Mouse (Mus musculus): Measurements from ENCODE around the gene Nob1.

Gene Nob1

GRCm38 (mm10) chr8:107435962-107436831, 11.3 kb upstream of the Nob1 start, which contains the start of gene Wwp2:
Wwp2 (plus strand) TSS chr8:107436365.
- peak; percentile 72 to 75 for DNase-seq (ENCODE audit: low spot score in 2 of 2)

DNA sequence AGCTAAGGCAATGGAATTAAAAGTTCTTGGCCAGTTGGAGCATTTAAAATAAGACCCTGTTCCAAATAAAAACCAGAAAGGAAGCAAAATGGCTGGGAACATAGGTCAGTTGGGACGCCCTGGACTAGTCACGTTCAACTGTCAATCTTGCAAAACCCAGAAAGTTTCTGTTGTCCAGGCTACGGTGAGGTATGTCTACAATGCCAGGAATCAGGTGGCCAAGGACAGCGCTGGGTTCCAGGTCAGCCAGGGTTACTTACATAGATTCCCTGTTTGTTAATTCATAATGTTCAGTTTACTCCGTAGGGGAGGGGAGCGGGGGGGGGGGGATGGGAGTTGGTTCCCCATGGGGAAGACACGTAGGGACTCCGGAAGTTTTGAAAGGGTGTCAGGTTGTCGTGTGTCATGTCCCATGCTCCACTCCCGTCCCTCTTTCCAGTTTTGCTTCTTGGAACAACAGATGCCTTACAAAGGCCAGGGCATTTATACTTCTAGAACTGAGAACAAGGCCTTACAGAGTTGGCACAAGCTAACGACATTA, 10.6 kb upstream of the Nob1 start:
- DNase-seq (ENCODE audit: low spot score in 2 of 2): no peak

- DNase-seq (ENCODE audit: low spot score in 2 of 2): no peak
Measured at GRCm38 (mm10) chr8:107430821-107431220, 6.0 kb upstream of the Nob1 start.

- no peak for DNase-seq (ENCODE audit: low spot score in 2 of 2)
Measured at GRCm38 (mm10) chr8:107425230-107425597, 363 bp upstream of the Nob1 start.

DNA sequence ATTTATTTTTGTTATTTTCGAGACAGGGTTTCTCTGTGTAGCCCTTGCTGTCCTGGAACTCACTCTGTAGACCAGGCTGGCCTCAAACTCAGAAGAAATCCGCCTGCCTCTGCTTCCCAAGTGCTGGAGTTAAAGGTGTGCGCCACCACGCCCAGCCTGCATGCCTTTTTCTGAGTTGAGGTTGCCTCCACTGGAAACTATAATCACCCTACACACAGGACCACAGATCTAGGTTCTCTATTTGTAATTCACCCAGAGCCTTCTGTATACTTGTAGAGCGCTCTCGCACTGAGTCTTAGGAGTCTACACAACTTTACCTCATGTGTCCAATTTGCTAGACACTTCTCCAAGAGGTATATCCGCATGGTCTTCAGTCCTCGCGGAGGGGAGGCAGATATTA, 675 bp downstream of the Nob1 start:
- no peak for DNase-seq (ENCODE audit: low spot score in 2 of 2)

DNA sequence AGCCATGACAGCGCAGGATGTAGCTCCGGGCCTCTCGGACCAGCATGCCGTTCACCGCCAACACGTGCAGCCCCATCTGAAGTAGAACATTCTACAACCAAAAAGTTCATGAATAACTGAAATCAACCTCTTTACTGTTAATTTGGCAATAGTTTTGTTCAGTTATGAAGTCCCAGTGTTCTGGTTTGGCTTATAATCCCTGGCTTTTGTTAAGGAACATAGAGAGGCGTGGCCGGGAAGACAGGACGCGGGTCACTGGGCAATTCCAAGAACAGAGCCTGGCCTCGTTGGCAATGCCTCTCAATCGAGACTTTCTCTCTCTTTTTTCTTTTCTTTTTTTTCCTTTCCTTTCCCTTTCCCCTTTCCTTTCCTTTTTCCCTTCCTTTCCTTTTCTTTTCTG, 7.8 kb downstream of the Nob1 start:
- DNase-seq (ENCODE audit: low spot score in 2 of 2): no peak

DNA sequence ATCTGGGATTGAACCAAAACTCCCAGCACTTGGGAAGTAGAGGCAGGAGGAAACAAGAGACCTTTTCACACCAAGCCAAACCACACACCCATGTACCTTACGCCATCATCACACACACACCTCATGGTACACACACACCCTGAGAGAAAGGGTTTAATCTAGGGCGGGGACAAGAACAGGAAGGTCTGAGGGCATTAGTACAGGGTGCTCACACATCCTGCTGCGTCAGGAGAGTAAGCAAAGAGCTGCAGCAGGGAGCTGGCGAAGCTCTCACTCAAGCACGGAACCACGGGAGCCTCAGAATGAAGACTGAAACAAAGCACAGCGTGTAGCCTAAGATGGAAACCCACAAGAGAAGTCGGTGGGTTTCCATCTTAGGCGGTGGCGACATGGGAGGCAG, 11.0 kb downstream of the Nob1 start:
- DNase-seq (ENCODE audit: low spot score in 2 of 2): no peak

DNA sequence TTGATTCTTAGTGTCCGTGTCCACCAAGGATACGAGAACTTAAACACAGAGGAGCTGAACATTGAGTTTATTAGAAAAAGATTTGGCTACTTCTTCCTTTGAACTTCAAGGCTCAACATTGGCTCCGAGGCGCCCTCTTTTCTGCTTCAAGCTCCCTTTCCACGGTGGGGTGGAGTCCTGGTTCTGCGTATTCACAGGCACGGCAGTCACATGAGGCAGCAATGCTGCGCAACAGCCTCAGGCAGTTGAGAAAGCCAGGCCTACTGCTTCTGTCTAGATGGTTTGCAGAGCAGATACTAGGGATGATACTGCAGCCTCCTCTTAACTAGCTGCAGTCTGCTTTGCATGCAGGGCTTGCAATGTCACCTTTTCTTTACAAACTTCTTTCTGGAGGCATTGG, 12.3 kb downstream of the Nob1 start:
- no peak for DNase-seq (ENCODE audit: low spot score in 2 of 2)

- no peak for DNase-seq (ENCODE audit: low spot score in 2 of 2)
Measured at GRCm38 (mm10) chr8:107411391-107411790, 13.5 kb downstream of the Nob1 start.

GRCm38 (mm10) chr8:107405935-107406334, 18.9 kb downstream of the Nob1 start:
- no peak for DNase-seq (ENCODE audit: low spot score in 2 of 2)

DNA sequence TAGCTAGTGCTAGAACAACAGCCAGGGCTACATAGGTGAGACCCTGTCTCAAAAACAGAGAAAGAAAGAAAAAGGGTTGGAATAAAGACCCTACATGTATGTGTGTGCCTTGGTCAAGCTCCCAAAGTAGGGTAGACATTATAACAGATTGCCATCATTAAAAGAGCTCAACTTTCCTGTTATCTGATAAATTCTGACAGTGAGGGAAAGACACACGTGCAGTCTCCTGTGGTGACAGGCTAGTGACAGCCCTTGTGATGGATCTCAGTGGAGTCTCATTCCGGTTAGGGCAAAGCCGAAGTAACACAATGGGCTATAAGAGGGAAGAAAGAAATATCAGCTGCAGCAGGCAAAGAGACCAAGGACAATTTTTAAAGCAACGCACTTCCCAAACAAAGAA, 20.8 kb downstream of the Nob1 start:
- no peak for DNase-seq (ENCODE audit: low spot score in 2 of 2)

DNA sequence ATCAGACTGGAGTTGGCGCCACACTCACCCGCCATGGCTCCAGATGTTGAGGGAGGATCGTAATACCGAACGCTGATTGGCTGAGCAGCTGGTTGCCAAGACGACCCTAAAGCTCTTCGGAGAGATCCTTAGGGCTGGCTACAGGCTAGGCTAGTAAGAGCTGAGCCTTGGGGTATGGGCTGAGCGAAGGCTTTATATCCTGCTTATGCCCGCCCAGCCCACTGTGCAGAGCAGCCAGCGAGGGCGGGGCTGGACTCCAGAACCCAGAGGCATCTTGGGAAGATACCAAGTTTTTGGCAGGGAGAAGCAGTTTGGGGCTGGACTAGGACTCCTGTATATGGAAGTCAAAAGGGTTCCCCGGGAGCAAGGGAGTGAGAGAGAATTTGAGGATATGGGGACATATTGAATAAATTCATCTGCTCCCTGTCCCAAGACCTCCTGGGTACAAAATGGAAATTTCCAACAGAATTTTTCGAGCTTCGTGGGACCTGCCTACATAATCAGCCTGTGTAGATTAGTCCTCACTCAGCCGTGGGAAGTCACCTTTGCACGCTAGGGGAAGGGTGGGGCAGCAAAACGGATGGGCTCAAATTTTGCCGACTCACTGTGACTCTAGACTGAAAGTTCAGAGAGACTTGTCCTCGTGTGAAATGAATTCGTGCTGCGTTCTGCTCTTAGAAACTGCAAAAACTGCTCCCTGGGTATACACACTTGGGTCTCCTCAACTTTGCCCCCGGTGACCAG, 21.6 kb downstream of the Nob1 start, which contains the start of gene Nqo1:
Gene Nqo1 (minus strand): TSS at position 169 of the 744 bp plus-strand sequence.
- DNase-seq (ENCODE audit: low spot score in 2 of 2): peak; percentile 35 to 67

GRCm38 (mm10) chr8:107401866-107402265, 23.0 kb downstream of the Nob1 start:
- DNase-seq (ENCODE audit: low spot score in 2 of 2): no peak

GRCm38 (mm10) chr8:107399495-107399894, 25.4 kb downstream of the Nob1 start:
- no peak for DNase-seq (ENCODE audit: low spot score in 2 of 2)

DNA sequence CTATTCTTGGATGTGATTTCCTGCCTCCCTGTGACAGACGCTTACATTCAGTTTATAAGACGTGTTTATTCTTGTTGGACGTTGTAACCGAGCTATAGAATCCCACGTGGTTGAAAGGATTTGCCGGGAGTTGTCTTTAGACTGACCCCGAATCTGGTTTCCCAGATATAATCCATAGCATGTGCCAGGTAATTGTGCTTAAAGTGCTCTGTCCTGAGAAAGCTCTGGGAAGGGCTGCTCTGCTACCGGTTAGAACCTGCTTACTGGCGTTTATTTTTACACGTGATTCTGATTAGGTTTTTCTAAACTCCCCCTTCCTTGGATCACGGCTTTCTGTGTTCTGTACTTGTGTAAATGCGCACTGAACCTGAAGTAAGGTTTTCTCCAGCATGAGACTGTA, 27.2 kb downstream of the Nob1 start:
- no peak for DNase-seq (ENCODE audit: low spot score in 2 of 2)

- DNase-seq (ENCODE audit: low spot score in 2 of 2): no peak
Measured at GRCm38 (mm10) chr8:107396106-107396670, 28.7 kb downstream of the Nob1 start.

GRCm38 (mm10) chr8:107395397-107395796, 29.5 kb downstream of the Nob1 start:
- no peak for DNase-seq (ENCODE audit: low spot score in 2 of 2)

DNA sequence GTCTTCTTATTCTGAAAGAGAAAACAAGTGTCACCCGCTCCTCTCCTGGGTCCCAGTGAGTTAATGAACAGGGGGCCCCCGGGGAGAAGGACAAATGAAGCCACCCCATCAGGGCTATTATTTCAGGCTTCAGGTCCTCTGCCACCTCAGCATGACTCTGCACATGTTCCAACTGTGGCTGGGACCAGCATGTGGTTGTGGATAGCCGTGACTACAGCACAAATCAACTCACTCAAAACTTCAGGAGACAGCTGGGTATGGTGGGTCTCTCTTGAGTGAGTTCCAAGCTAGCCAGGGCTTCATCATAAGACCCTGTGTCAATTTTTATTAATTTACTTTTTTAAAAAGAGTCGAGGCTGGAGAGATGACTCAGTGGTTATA, 33.7 kb downstream of the Nob1 start:
- no peak for DNase-seq (ENCODE audit: low spot score in 2 of 2)

DNA sequence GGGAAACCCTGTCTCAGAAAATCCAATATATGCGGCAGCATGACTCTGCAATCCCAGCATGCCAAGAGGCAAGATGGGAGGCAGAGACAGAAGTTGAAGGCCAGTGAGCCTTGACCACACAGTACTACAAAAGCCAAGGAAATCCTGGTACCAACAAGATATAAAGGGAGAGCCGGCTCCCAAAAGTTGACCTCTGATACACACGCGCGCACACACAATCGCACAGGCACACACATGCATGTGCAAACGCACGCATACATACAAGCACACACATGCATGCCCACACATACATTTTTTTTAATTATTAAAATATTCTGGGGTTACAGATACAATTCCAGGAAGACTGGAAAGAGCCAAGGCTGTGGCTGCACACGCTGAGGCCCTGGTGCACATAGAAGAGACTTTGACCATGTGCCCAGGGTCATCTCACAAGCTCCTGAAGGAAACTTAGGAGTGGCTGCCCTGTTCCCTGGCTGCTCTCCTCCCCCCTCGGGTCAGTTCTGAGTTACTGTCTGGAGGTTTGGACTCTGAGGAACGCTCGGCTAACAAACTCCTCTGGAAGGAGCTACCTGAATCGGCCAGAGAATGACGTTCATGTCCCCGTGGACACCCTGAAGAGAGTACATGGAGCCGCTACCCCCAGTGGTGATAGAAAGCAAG, 34.2 kb downstream of the Nob1 start:
- no peak for DNase-seq (ENCODE audit: low spot score in 2 of 2)

- DNase-seq (ENCODE audit: low spot score in 2 of 2): peak in 1 of 2 experiments; percentile 39
Measured at GRCm38 (mm10) chr8:107389557-107389956, 35.3 kb downstream of the Nob1 start.

DNA sequence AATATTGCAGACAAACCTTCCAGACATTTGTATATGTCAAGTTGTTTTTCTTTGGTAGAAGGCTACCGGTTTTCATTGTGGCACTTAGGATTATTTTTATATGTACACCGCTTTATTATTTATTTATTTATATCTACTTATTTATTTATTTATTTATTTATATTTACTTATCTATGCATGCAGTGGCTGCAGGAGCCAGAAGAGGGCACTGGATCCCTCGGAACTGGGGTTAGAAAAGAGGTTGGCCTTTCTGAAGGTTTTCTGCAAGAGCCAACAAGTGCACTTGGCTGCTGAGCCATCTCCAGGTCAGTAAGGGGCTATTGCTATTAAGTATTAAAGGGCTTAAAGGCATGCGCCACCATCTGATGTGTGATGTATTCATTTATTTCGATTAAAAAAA, 37.0 kb downstream of the Nob1 start:
- DNase-seq (ENCODE audit: low spot score in 2 of 2): peak in 1 of 2 experiments; percentile 29

GRCm38 (mm10) chr8:107386642-107387041, 38.2 kb downstream of the Nob1 start:
- DNase-seq (ENCODE audit: low spot score in 2 of 2): no peak

Data from frontal cortex, postnatal 36 days (tissue).